Mouse (Mus musculus) midbrain, postnatal 0 days (tissue): ENCODE data around the gene Dlgap3. TPM values are rescaled to one million over a fixed set of nuclear protein-coding genes. Genes with fewer than 3 reads are reported as not detected.

Experiments used
- ATAC-seq: fragments of 200-750 bp; cut with Nextera tagmentation; 2 replicates; pipeline ENCODE4 v1.8.0; 2017; ENCODE audit warnings: moderate number of reproducible peaks, mild to moderate bottlenecking, moderate TSS enrichment, moderate library complexity; ENCODE audit not compliant: low FRiP score
- DNase-seq: peaks from one replicate; pipeline ENCODE4 v3.0.0-alpha.2; 2015; ENCODE audit warnings: low spot score
- H3K27ac ChIP-seq: fragments of 300-500 bp; sonication (generic); 2 replicates; pipeline ENCODE4 v1.5.1; 2014; ENCODE audit warnings: low read depth, mild to moderate bottlenecking, low read length, mixed read lengths
- H3K27me3 ChIP-seq: fragments of 300-500 bp; sonication (generic); 2 replicates; pipeline ENCODE4 v1.6.1; 2014; ENCODE audit warnings: low read length, control low read depth, mixed read lengths; ENCODE audit not compliant: insufficient read depth
- H3K36me3 ChIP-seq: fragments of 300-500 bp; sonication (generic); 2 replicates; pipeline ENCODE4 v1.6.1; 2014; ENCODE audit warnings: low read length, control low read depth, mixed read lengths; ENCODE audit not compliant: insufficient read depth
- H3K4me1 ChIP-seq: fragments of 300-500 bp; sonication (generic); 2 replicates; pipeline ENCODE4 v1.6.1; 2014; ENCODE audit warnings: mild to moderate bottlenecking, control low read depth, antibody characterized with exemption, low read length, mixed read lengths; ENCODE audit not compliant: insufficient read depth
- H3K4me2 ChIP-seq: fragments of 300-500 bp; sonication (generic); 2 replicates; pipeline ENCODE4 v1.6.1; 2014; ENCODE audit warnings: low read depth, mild to moderate bottlenecking, low read length, mixed read lengths; ENCODE audit not compliant: poor library complexity, severe bottlenecking
- H3K4me3 ChIP-seq: fragments of 300-500 bp; sonication (generic); 2 replicates; pipeline ENCODE4 v1.5.1; 2014; ENCODE audit warnings: low read depth, mild to moderate bottlenecking, low read length, moderate library complexity
- H3K9ac ChIP-seq: fragments of 300-500 bp; sonication (generic); replicated peaks from 2 replicates; pipeline ENCODE4 v1.6.1; 2014; ENCODE audit warnings: mild to moderate bottlenecking, low read length, moderate library complexity, mixed read lengths; ENCODE audit not compliant: poor library complexity, severe bottlenecking
- H3K9me3 ChIP-seq: fragments of 300-500 bp; sonication (generic); 2 replicates; pipeline ENCODE4 v1.6.1; 2016; ENCODE audit warnings: low read length, control low read depth
- CTCF ChIP-seq: IDR thresholded peaks from 2 replicates; pipeline ENCODE4 v1.5.1; 2016; ENCODE audit warnings: antibody characterized with exemption, mild to moderate bottlenecking
- WGBS: fragments of 180-500 bp; shearing (Covaris S2); extraction: QIAGEN DNeasy Blood & Tissue Kit; methylation state at CpG from one replicate; pipeline ENCODE4 v1.1.7; 2014; 5-methylcytosine and 5-hydroxymethylcytosine counted together
- polyA plus RNA-seq: library from polyadenylated mRNA; unstranded; fragments of >200 nt; fragmentation: Nextera tagmentation; extraction: Ambion mirVana; gene quantifications from 2 replicates; pipeline ENCODE4 v1.2.1, GENCODE M21; 2015
- total RNA-seq: library from RNA; depleted of rRNA; stranded (reverse); fragments of >200 nt; gene quantifications from 2 replicates; pipeline ENCODE4 v1.2.3, GENCODE M21; 2014

Dlgap3 gene
- total and polyA plus RNA-seq, 2 experiments from 2014 or later, result 34.5 to 156 TPM

DNA sequence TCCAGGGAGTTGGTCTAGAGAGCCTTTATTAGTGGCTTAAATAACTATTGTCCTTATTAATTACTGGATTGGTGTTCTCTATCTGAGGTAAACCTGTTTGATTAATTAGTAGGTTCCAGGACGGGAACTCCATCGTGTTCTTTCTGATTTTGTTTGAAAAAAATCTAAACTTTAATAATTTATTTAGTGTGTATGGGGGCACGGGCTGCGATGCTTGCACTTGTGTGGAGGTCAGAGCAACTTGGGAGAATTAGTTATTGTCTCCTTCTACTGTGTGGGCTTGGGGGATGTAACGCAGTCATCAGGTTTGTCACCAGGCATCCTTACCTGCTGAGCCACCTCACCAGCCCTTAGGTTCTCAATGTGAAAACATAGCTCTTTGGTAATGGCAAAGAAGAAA, 1.9 kb upstream of the Dlgap3 start:
- 76% methylated on average over 5 of the region's 5 CpGs for WGBS
- Histone ChIP-seq H3K9me3 (no peaks in the 10 kb centered on the region), H3K9ac (no peak overlapping the region), H3K4me1 (peaks cover 17% of the 10 kb centered on the region; the same call in 1 of the 2 replicates), H3K4me2 (no peak overlapping the region), H3K27ac (no peak overlapping the region), H3K27me3 (no peaks in the 10 kb centered on the region), H3K36me3 (no peaks in the 10 kb centered on the region), H3K4me3 (no peak overlapping the region)
- TF ChIP-seq CTCF, result no peak
- no peak for ATAC-seq
- no peak for DNase-seq

DNA sequence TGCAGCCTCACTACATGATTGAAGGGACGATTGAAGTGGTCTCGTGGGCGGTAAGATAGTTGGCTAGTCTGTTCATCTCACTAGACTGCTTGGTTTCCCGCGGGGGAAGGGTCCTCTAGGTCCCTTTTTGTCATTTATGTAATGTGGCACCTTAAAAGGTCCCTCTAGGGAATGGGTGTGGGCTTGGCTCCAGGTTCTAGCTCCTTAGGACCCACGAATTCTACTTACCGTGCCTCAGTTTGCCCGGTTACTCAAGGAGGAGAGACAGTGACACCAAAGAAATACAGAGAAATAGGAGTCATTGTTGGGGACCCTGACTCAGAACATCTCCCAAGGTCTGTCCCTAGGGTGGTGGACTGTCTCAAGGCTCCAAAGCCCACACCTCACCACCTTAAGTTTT, 1.3 kb upstream of the Dlgap3 start:
- H3K9ac ChIP-seq, result peak overlapping the region; percentile 94
- H3K4me1 ChIP-seq, result peaks cover 21% of the 10 kb centered on the region; the same call in 1 of the 2 replicates
- ATAC-seq (peak; percentile 10; the same call in 1 of the 2 replicates), DNase-seq (no peak)
- H3K27me3 ChIP-seq, result no peaks in the 10 kb centered on the region
- no peaks in the 10 kb centered on the region for H3K9me3 ChIP-seq
- peak overlapping the region; percentile 94 for H3K4me2 ChIP-seq
- no peaks in the 10 kb centered on the region for H3K36me3 ChIP-seq
- TF ChIP-seq CTCF, result no peak
- peak overlapping the region; percentile 97 for H3K4me3 ChIP-seq
- 15% methylated on average over 8 of the region's 8 CpGs for WGBS
- no peak overlapping the region for H3K27ac ChIP-seq

- DNase-seq, result peak; percentile 74
- Histone ChIP-seq H3K4me2 (peak overlapping the region; percentile 94), H3K4me1 (peaks cover 21% of the 10 kb centered on the region; the same call in 1 of the 2 replicates), H3K9ac (peak overlapping the region; percentile 94), H3K27me3 (no peaks in the 10 kb centered on the region), H3K9me3 (no peaks in the 10 kb centered on the region), H3K27ac (peak overlapping the region; percentile 78), H3K4me3 (peak overlapping the region; percentile 97), H3K36me3 (no peaks in the 10 kb centered on the region)
- peak; percentile 64 for ATAC-seq
- TF ChIP-seq CTCF, result peak; percentile 33
- under 1% methylated on average over 37 of the region's 39 CpGs for WGBS
Observed at GRCm38 (mm10) chr4:127168211-127168913, 642 bp upstream of the Dlgap3 start.

DNA sequence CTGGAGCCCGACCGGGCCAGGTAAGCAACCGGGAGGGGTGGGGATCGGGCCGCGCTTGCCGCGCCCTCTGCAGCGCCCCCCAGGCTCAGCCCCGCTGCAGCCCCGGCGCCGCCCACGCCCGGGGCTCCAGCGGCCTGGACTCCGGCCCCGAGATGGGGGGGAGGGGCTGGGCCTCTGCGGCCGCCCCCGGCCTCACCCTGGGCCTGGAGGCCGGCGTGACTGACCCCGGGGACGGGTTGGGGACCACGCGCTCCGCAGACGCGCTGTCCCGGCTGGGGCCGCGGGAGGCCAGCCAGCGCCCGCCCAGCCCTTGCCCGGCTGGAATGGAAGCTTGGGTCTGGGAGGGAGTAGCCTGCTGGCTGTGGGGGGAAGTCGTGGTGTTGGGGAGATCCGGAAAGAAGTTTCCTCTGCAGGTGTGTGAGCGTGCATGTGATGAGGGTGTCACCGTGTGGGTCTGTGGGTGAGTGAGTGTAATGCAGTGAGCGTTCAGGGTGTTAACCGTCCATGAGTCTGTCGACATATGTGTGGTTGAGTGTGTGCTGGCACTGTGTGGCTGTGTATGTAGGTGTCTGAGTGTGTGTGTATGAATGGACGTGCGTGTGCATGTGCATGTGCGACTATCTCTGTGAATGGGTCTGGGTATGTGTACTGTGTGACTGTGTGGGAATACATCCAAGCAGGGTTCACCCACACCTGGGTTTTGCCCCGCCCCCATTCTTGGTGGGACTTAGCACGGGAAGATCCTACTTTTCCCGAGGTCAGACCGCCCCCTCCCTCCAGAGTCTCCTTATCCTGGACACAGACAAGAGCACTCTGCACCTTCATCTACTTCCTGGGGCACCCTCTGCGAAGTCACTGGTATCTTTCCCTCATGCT, 580 bp downstream of the Dlgap3 start:
- ATAC-seq, result peak; percentile 53
- peak; percentile 34 for DNase-seq
- TF ChIP-seq CTCF, result no peak
- Histone ChIP-seq H3K9ac (peak overlapping the region; percentile 94), H3K9me3 (no peaks in the 10 kb centered on the region), H3K27ac (peak overlapping the region; percentile 78), H3K36me3 (no peaks in the 10 kb centered on the region), H3K4me3 (peak overlapping the region; percentile 97), H3K4me2 (peak overlapping the region; percentile 94), H3K4me1 (peaks cover 21% of the 10 kb centered on the region; the same call in 1 of the 2 replicates), H3K27me3 (no peaks in the 10 kb centered on the region)
- 4% methylated on average over 39 of the region's 51 CpGs for WGBS

DNA sequence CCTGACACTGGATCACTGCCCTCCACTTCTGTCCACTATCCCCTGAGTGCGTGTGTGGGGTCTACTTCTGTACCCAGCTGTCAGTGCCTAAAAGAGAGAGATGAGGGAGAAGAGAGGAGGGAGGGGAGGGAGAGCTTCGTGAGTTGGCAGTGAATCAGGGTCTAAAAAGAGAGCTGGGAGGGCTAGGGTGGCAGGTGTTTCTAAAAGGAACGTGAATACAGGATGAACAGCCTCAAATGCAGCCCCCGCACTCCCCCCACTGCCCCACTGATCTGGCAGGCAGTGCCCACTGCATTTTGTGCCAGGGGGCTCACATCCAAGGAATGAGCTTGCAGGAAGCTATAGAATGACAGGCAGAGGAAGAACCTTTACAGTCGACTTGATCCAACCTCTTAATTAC, 1.9 kb downstream of the Dlgap3 start:
- Histone ChIP-seq H3K27ac (no peak overlapping the region), H3K4me2 (peak overlapping the region; percentile 38), H3K36me3 (no peaks in the 10 kb centered on the region), H3K27me3 (no peaks in the 10 kb centered on the region), H3K9me3 (no peaks in the 10 kb centered on the region), H3K4me3 (no peak overlapping the region), H3K4me1 (peaks cover 21% of the 10 kb centered on the region; the same call in 1 of the 2 replicates), H3K9ac (no peak overlapping the region; the same call in 1 of the 2 replicates)
- no peak for TF ChIP-seq CTCF
- DNase-seq (peak; percentile 62), ATAC-seq (no peak)
- WGBS, result 24% methylated on average over 5 of the region's 5 CpGs
